Mouse (Mus musculus): ENCODE results near the gene Thap11. TPM values are rescaled to one million over a fixed set of nuclear protein-coding genes. Genes with fewer than 3 reads are reported as not detected.

The Thap11 gene
- 12.8 to 17.1 TPM (median 14.2 TPM) in 4 replicates for total RNA-seq (2023)

DNA sequence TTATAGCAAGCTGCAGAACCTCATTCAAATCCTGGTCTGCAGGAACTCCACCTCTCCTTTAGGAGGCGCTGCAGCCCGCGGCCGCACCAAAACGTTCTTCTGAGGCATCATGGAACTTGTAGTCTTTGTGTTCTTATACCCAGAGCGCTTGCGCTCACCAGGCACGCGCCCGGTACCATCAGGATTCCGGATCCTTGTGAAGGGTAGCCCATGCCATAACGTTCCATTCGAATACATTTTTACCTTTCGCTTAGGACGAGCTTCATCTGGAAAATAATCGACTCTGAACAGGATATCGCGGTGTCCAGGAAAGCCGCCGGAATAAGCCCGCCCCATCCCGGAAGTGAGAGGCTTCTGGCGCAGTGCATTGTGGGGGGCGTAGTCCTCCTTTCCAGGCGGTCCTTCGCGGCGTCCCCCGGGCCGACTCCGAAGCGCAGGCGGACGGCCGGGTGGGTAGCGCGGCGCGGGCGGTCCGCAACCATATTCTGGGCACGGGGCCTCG lies at the start of gene Thap11:
Gene Thap11 (plus strand): TSS at position 418 of the 502 bp plus-strand sequence.

DNA sequence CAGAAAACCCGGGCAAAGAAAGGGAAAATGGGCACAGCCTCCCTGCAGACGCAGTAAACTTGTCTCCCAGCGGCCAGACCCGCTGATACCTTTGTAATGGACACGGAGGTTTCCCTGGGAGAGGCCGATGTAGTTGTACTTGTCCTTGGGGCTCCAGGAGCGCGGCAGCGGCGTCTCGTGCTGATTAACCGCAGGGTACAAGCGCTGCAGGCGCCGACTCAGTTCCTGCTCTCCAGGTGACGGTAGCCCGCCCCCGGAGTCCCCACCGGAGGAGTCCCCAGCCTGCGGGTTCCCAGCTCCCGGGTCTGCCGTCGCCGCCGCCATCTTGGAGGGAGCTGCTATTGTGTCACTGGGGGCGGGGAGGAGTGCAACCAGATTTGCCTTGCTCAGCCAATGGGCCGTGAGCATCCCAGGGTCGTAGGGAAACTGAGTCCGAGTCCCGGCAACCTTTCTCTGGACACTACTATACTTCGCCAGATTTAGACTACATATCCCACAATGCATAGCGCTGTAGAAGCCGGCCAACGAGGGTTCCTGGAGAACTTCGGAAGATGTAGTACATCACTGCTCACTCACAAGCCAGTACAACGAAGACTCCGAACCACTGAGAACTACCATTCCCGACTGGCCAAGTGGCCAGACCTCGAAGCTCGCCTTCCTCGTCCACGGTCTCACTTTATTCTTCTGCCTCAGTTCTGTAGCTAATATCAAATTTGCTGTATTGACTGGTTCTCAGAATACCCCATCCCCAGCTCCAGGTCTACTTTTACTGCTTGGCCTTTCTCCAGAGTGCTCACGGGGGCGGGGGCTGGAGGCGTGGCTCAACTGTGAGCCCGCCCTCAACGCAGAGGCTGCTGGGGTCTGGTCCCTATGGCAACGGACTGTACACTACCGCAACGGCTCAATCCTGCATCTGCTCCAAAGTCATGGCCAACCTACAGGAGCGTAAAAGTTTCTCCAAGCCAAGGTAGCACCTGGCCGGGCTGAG lies 27.8 kb upstream of the Thap11 start, which contains the start of the genes Ranbp10 and Tsnaxip1:
Gene Ranbp10 (minus strand): TSS at position 490 of the 988 bp plus-strand sequence.
Gene Tsnaxip1 (plus strand): TSS at position 871 of the 988 bp plus-strand sequence.

GRCm38 (mm10) chr8:105853178-105853577 lies 1.8 kb upstream of the Thap11 start, which contains the start of gene Cenpt:
TSS of gene Cenpt (minus strand) at chr8:105853278.

GRCm38 (mm10) chr8:105860143-105860981 lies 5.4 kb downstream of the Thap11 start, which contains the start of gene Nutf2:
TSS of gene Nutf2 (plus strand) at chr8:105860580.

GRCm38 (mm10) chr8:105880754-105881520 lies 26.0 kb downstream of the Thap11 start, which contains the start of gene Edc4:
TSS of gene Edc4 (plus strand) at chr8:105880881.

GRCm38 (mm10) chr8:105893339-105893738 lies 38.4 kb downstream of the Thap11 start, which contains the start of gene Nrn1l:
TSS of gene Nrn1l (plus strand) at chr8:105893567.

DNA sequence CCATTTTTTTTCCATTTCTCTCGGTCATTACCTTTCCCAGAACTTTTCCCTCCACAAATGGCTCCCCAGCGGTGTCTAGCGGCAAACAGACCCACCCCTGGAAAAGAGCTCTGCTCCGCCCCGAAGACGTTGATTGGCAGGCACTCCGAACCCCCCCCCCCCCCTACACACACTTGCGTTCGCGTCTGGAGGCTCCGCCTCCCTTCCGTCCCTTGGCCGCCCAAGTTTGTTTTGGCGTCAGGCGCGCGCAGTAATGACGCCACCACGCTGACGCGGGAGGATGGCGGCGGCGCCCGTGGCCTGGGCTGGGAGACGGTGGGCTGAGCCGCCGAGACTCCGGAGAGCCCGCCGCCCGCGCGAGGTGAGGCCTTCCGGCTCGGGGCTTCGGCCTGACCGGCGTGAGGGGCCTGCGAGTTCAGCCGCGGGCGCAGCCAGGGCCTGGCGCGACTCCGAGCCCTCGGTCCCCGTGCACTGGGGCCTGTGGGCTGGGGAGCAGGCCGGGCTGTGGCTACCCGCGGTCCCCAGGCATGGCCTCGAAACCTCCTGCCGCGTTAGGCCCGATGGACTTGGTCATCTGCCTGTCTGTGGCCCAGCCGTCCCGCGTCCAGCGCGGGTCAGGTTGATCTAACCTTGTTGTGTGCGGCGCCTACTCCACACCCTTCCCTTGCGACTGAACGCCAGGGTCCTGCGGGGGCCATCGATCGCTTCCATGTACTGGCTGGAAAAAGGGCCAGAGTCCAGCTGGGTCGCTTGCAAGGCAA lies 45.4 kb downstream of the Thap11 start, which contains the start of gene Pskh1:
Gene Pskh1 (plus strand): TSS at position 262 of the 761 bp plus-strand sequence.

Other genes starting within 250 kb of the Thap11 start
- gene Ripor1, start 249.9 kb upstream of the Thap11 start, total RNA-seq (2023) = 26.0 to 30.1 TPM (median 27.9 TPM) in 4 replicates
- 184 to 204 TPM (median 191 TPM) in 4 replicates for gene Ctcf, start 218.6 kb upstream of the Thap11 start, total RNA-seq (2023)
- not detected in 4 replicates for gene Agrp, start 217.7 kb upstream of the Thap11 start, total RNA-seq (2023)
- gene Carmil2, start 168.9 kb upstream of the Thap11 start, total RNA-seq (2023) = 141 to 151 TPM (median 147 TPM) in 4 replicates
- gene Acd, start 154.0 kb upstream of the Thap11 start, total RNA-seq (2023) = 96.4 to 110 TPM (median 104 TPM) in 4 replicates
- 14.0 to 21.8 TPM (median 19.9 TPM) in 4 replicates for gene Pard6a, start 154.0 kb upstream of the Thap11 start, total RNA-seq (2023)
- gene 4933405L10Rik, start 147.5 kb upstream of the Thap11 start, total RNA-seq (2023) = not detected in 4 replicates
- 2.0 to 3.9 TPM (median 3.7 TPM) in 4 replicates for gene Enkd1, start 146.9 kb upstream of the Thap11 start, total RNA-seq (2023)
- 0.94 to 2.8 TPM (median 1.7 TPM) in 4 replicates for gene Gfod2, start 96.5 kb upstream of the Thap11 start, total RNA-seq (2023)
- gene Ranbp10, start 27.8 kb upstream of the Thap11 start, total RNA-seq (2023) = 34.7 to 39.4 TPM (median 37.0 TPM) in 4 replicates
- 0.75 to 0.91 TPM (median 0.83 TPM) in 4 replicates for gene Tsnaxip1, start 27.4 kb upstream of the Thap11 start, total RNA-seq (2023)
- gene Cenpt, start 1.9 kb upstream of the Thap11 start, total RNA-seq (2023) = 14.4 to 20.3 TPM (median 16.1 TPM) in 4 replicates
- 18.1 to 38.7 TPM (median 36.1 TPM) in 4 replicates for gene Nutf2, start 5.4 kb downstream of the Thap11 start, total RNA-seq (2023)
- 80.5 to 84.4 TPM (median 81.9 TPM) in 4 replicates for gene Edc4, start 25.7 kb downstream of the Thap11 start, total RNA-seq (2023)
- gene Nrn1l, start 38.4 kb downstream of the Thap11 start, total RNA-seq (2023) = 1.1 to 3.8 TPM (median 1.4 TPM) in 4 replicates
- 23.0 to 24.7 TPM (median 23.5 TPM) in 4 replicates for gene Pskh1, start 45.3 kb downstream of the Thap11 start, total RNA-seq (2023)
- gene Ctrl, start 78.7 kb downstream of the Thap11 start, total RNA-seq (2023) = 1.5 to 3.5 TPM (median 1.8 TPM) in 4 replicates
- gene Psmb10, start 83.3 kb downstream of the Thap11 start, total RNA-seq (2023) = 122 to 142 TPM (median 126 TPM) in 4 replicates
- gene Lcat, start 88.2 kb downstream of the Thap11 start, total RNA-seq (2023) = 0.97 TPM in 1 of 4 replicates, not detected in the others
- 13.1 to 17.6 TPM (median 13.2 TPM) in 4 replicates for gene Slc12a4, start 111.0 kb downstream of the Thap11 start, total RNA-seq (2023)
- gene Dpep3, start 124.3 kb downstream of the Thap11 start, total RNA-seq (2023) = not detected in 4 replicates
- 29.7 to 43.8 TPM (median 34.7 TPM) in 4 replicates for gene Dus2, start 136.2 kb downstream of the Thap11 start, total RNA-seq (2023)
- not detected in 4 replicates for gene Dpep2nb, start 150.8 kb downstream of the Thap11 start, total RNA-seq (2023)
- 5.9 to 8.6 TPM (median 6.8 TPM) in 4 replicates for gene Ddx28, start 156.8 kb downstream of the Thap11 start, total RNA-seq (2023)
- 179 to 192 TPM (median 188 TPM) in 4 replicates for gene Nfatc3, start 203.7 kb downstream of the Thap11 start, total RNA-seq (2023)